Mouse (Mus musculus) testis, adult 10 weeks (tissue): ENCODE data around the gene Olfr1097. TPM values are rescaled to one million over a fixed set of nuclear protein-coding genes. Genes with fewer than 3 reads are reported as not detected.

ENCODE experiments used
- polyA plus RNA-seq: library from polyadenylated mRNA; stranded (reverse); fragments of 350-450 nt; fragmentation: Illumina TruSeq; extraction: RNeasy Lipid Tissue Mini Kit (QIAGEN cat#74804); gene quantifications from one replicate; pipeline ENCODE4 v1.2.3, GENCODE M21; 2014; ENCODE audit warnings: low read depth, low replicate concordance

The Olfr1097 gene
- not detected for polyA plus RNA-seq

GRCm38 (mm10) chr2:86892116-86892515, at the start of gene Olfr1097:
Gene Olfr1097 (minus strand): TSS chr2:86892216.

GRCm38 (mm10) chr2:86924445-86924844, 32.4 kb upstream of the Olfr1097 start, which contains the start of gene Olfr1098:
Gene Olfr1098 (minus strand): TSS chr2:86924545.

GRCm38 (mm10) chr2:86874702-86875101, 17.3 kb downstream of the Olfr1097 start, which contains the start of gene Gm13723:
Gene Gm13723 (minus strand): TSS chr2:86874802.

GRCm38 (mm10) chr2:86851596-86851995, 40.4 kb downstream of the Olfr1097 start, which contains the start of gene Olfr1095:
Gene Olfr1095 (minus strand): TSS chr2:86851696.

Other genes starting within 250 kb of the Olfr1097 start
- not detected for gene Olfr1085, start 230.2 kb downstream of the Olfr1097 start, polyA plus RNA-seq
- gene Olfr1086, start 212.1 kb downstream of the Olfr1097 start, polyA plus RNA-seq: not detected
- gene Olfr1087, start 193.8 kb downstream of the Olfr1097 start, polyA plus RNA-seq: not detected
- gene Olfr1089, start 158.5 kb downstream of the Olfr1097 start, polyA plus RNA-seq: not detected
- not detected for gene Olfr1090, start 133.2 kb downstream of the Olfr1097 start, polyA plus RNA-seq
- gene Olfr1093, start 109.7 kb downstream of the Olfr1097 start, polyA plus RNA-seq: not detected
- gene Olfr141, start 82.2 kb downstream of the Olfr1097 start, polyA plus RNA-seq: not detected
- gene Olfr1094, start 67.6 kb downstream of the Olfr1097 start, polyA plus RNA-seq: not detected
- gene Olfr1095, start 40.5 kb downstream of the Olfr1097 start, polyA plus RNA-seq: not detected
- gene Gm13723, start 17.4 kb downstream of the Olfr1097 start, polyA plus RNA-seq: not detected
- gene Olfr1098, start 32.3 kb upstream of the Olfr1097 start, polyA plus RNA-seq: not detected
- not detected for gene Olfr1099, start 68.5 kb upstream of the Olfr1097 start, polyA plus RNA-seq
- gene Olfr1100, start 87.7 kb upstream of the Olfr1097 start, polyA plus RNA-seq: not detected
- gene Olfr1101, start 99.0 kb upstream of the Olfr1097 start, polyA plus RNA-seq: not detected
- not detected for gene Olfr1102, start 106.2 kb upstream of the Olfr1097 start, polyA plus RNA-seq
- not detected for gene Olfr1104, start 134.9 kb upstream of the Olfr1097 start, polyA plus RNA-seq
- gene Olfr1105, start 144.3 kb upstream of the Olfr1097 start, polyA plus RNA-seq: not detected
- not detected for gene Olfr1106, start 160.1 kb upstream of the Olfr1097 start, polyA plus RNA-seq
- gene Olfr1107, start 183.6 kb upstream of the Olfr1097 start, polyA plus RNA-seq: not detected
- gene Olfr1109, start 203.8 kb upstream of the Olfr1097 start, polyA plus RNA-seq: not detected
- gene Olfr259, start 222.4 kb upstream of the Olfr1097 start, polyA plus RNA-seq: not detected
- not detected for gene Olfr1110, start 248.1 kb upstream of the Olfr1097 start, polyA plus RNA-seq